Mouse (Mus musculus) CH12.LX (cell line): ENCODE measurements around the gene 1110059E24Rik. TPM values are rescaled to one million over a fixed set of nuclear protein-coding genes. Genes with fewer than 3 reads are reported as not detected.

Source experiments
- DNase-seq: peaks from one replicate; pipeline ENCODE4 v3.0.0-alpha.2; 2013; ENCODE audit errors: extremely low read depth
- H3K27ac ChIP-seq: 2 replicates; pipeline ENCODE4 v1.5.1; 2012; ENCODE audit warnings: low read depth, mild to moderate bottlenecking, control low read depth, moderate library complexity; ENCODE audit not compliant: insufficient read depth
- H3K27me3 ChIP-seq: replicated peaks from 2 replicates; pipeline ENCODE3; 2012; ENCODE audit warnings: inconsistent platforms
- H3K36me3 ChIP-seq, 2 experiments: replicated peaks in 1 of 2; 2 replicates each; pipeline versions ENCODE3 to v1.6.1; 2012; ENCODE audit warnings: inconsistent platforms in 1 of 2, low read length in 1 of 2, mild to moderate bottlenecking in 1 of 2, mixed read lengths in 1 of 2, moderate library complexity in 1 of 2; ENCODE audit not compliant: control insufficient read depth in 1 of 2, insufficient read depth in 1 of 2
- H3K4me1 ChIP-seq, 2 experiments: 2 replicates each; pipeline ENCODE4 v1.6.1; 2012; ENCODE audit warnings: inconsistent platforms in 1 of 2, moderate library complexity in 1 of 2; ENCODE audit not compliant: insufficient read depth in 2 of 2, control insufficient read depth in 1 of 2
- H3K4me2 ChIP-seq: 2 replicates; pipeline ENCODE4 v1.6.1; 2012; ENCODE audit warnings: low read depth, mild to moderate bottlenecking, control low read depth; ENCODE audit not compliant: poor library complexity, insufficient read depth, severe bottlenecking
- H3K4me3 ChIP-seq, 3 experiments: fragments of 150-350 bp in 1 of 3; sonication (generic) in 1 of 3; replicated peaks in 1 of 3; 2 replicates each; pipeline versions ENCODE3 to v1.5.1; 2011 to 2012; ENCODE audit warnings: low read depth in 2 of 3, low read length in 2 of 3, mild to moderate bottlenecking in 2 of 3, moderate library complexity in 2 of 3, control low read depth in 1 of 3, improper control_type of control experiment in 1 of 3, inconsistent platforms in 1 of 3, mixed read lengths in 1 of 3; ENCODE audit not compliant: poor library complexity in 1 of 3
- H3K79me2 ChIP-seq: replicated peaks from 2 replicates; pipeline ENCODE4 v1.6.1; 2012; ENCODE audit warnings: mild to moderate bottlenecking, moderate library complexity; ENCODE audit not compliant: control insufficient read depth, poor library complexity, insufficient read depth, severe bottlenecking; ENCODE audit errors: extremely low read depth
- H3K9ac ChIP-seq: 2 replicates; pipeline ENCODE4 v1.6.1; 2012; ENCODE audit warnings: low read depth, mild to moderate bottlenecking, control low read depth, moderate library complexity; ENCODE audit not compliant: insufficient read depth
- H3K9me3 ChIP-seq: replicated peaks from 2 replicates; pipeline ENCODE3; 2012; ENCODE audit warnings: low read length, inconsistent platforms, mixed read lengths
- BHLHE40 ChIP-seq: IDR thresholded peaks from 2 replicates; pipeline ENCODE4 v1.6.1; 2011; ENCODE audit warnings: mild to moderate bottlenecking, low read depth, low read length, improper control_type of control experiment
- E2F4 ChIP-seq: IDR thresholded peaks from 2 replicates; pipeline ENCODE4 v1.6.1; 2011; ENCODE audit warnings: low read depth, low read length, improper control_type of control experiment; ENCODE audit not compliant: insufficient replicate concordance
- ELF1 ChIP-seq: IDR thresholded peaks from 2 replicates; pipeline ENCODE4 v1.6.1; 2014; ENCODE audit warnings: low read depth, mild to moderate bottlenecking, inconsistent platforms, low read length, improper control_type of control experiment
- HCFC1 ChIP-seq: IDR thresholded peaks from 2 replicates; pipeline ENCODE4 v1.6.1; 2012; ENCODE audit warnings: low read depth, mild to moderate bottlenecking, inconsistent platforms, low read length, improper control_type of control experiment
- IRF4 ChIP-seq: IDR thresholded peaks from 2 replicates; pipeline ENCODE4 v1.6.1; 2014; ENCODE audit warnings: low read depth, mild to moderate bottlenecking, inconsistent platforms, low read length, improper control_type of control experiment
- JUN ChIP-seq: IDR thresholded peaks from 2 replicates; pipeline ENCODE4 v1.6.1; 2011; ENCODE audit warnings: low read depth, mild to moderate bottlenecking, low read length, improper control_type of control experiment, moderate library complexity; ENCODE audit not compliant: insufficient read depth
- NELFE ChIP-seq: IDR thresholded peaks from 2 replicates; pipeline ENCODE4 v1.6.1; 2011; ENCODE audit warnings: low read depth, low read length, improper control_type of control experiment
- RAD21 ChIP-seq: IDR thresholded peaks from 2 replicates; pipeline ENCODE4 v1.6.1; 2011; ENCODE audit warnings: low read depth, mild to moderate bottlenecking, low read length, improper control_type of control experiment, moderate library complexity
- SMC3 ChIP-seq: IDR thresholded peaks from 2 replicates; pipeline ENCODE4 v1.6.1; 2011; ENCODE audit warnings: low read depth, low read length, improper control_type of control experiment
- TBP ChIP-seq: conservative IDR thresholded peaks from 2 replicates; pipeline ENCODE4 v1.6.1; 2011; ENCODE audit warnings: low read depth, low read length, improper control_type of control experiment
- TCF12 ChIP-seq: IDR thresholded peaks from 2 replicates; pipeline ENCODE4 v1.6.1; 2014; ENCODE audit warnings: low read depth, mild to moderate bottlenecking, inconsistent platforms, low read length, improper control_type of control experiment
- USF2 ChIP-seq: conservative IDR thresholded peaks from 2 replicates; pipeline ENCODE4 v1.6.1; 2011; ENCODE audit warnings: low read depth, low read length, improper control_type of control experiment
- dilution Hi-C: fragments of 300-500 bp; cut with MboI; formaldehyde crosslinking; loops from 2 replicates; pipeline ENCODE4 v1.14.3; 2020; ENCODE audit warnings: low sequenced_read_pairs; ENCODE audit not compliant: extremely low pct_unique_long_range_greater_than_20kb, extremely low pct_ligation_motif_present
- in situ Hi-C: fragments of 300-500 bp; cut with MboI; formaldehyde crosslinking; loops from 3 replicates; pipeline ENCODE4 v1.14.3; 2019; ENCODE audit warnings: low sequenced_read_pairs, low pct_ligation_motif_present, low pct_unique_long_range_greater_than_20kb, mixed read lengths
- polyA plus RNA-seq: library from polyadenylated mRNA; unstranded; fragments of >175 nt; gene quantifications from 2 replicates; pipeline ENCODE4 v1.2.1, GENCODE M21; 2012; ENCODE audit warnings: low read depth; ENCODE audit not compliant: insufficient read length
- total RNA-seq, 2 experiments: library from RNA; depleted of rRNA; stranded (reverse); fragments of 300-350 nt in 1 of 2; fragments of >200 nt in 1 of 2; gene quantifications; 2 replicates each; pipeline ENCODE4 v1.2.3; 2012 to 2014

The 1110059E24Rik gene
- total and polyA plus RNA-seq, 3 experiments, result 25.5 to 106 (median 38.8) TPM

GRCm38 (mm10) chr19:21637672-21638071, 15.1 kb downstream of the 1110059E24Rik start:
- dilution Hi-C loops, result no loop called here
- no peaks in the 10 kb centered on the region for H3K9me3 ChIP-seq
- H3K79me2 ChIP-seq, result peaks cover 16% of the 10 kb centered on the region
- H3K9ac ChIP-seq, result no peak overlapping the region
- H3K36me3 ChIP-seq, result peaks cover 3 to 23% of the 10 kb centered on the region in 2 experiments
- no peak overlapping the region for H3K4me3 ChIP-seq
- no peak overlapping the region for H3K4me2 ChIP-seq
- no peak overlapping the region for H3K27ac ChIP-seq
- TF ChIP-seq HCFC1 (no peak), USF2 (no peak)
- in situ Hi-C loops, result no loop called here
- DNase-seq, result no peak
- peaks cover 3 to 30% of the 10 kb centered on the region in 2 experiments; a peak in 3 of 4 replicates for H3K4me1 ChIP-seq
- H3K27me3 ChIP-seq, result no peaks in the 10 kb centered on the region

GRCm38 (mm10) chr19:21636907-21637306, 15.9 kb downstream of the 1110059E24Rik start:
- TF ChIP-seq JUN (no peak), SMC3 (no peak), TCF12 (no peak), BHLHE40 (no peak), E2F4 (no peak), NELFE (no peak), IRF4 (no peak), RAD21 (no peak)
- no peak overlapping the region for H3K4me3 ChIP-seq
- no peak for DNase-seq
- peaks cover 3 to 23% of the 10 kb centered on the region in 2 experiments for H3K36me3 ChIP-seq
- H3K4me2 ChIP-seq, result no peak overlapping the region
- no peaks in the 10 kb centered on the region for H3K9me3 ChIP-seq
- H3K27ac ChIP-seq, result no peak overlapping the region
- H3K4me1 ChIP-seq, result peaks cover 3 to 31% of the 10 kb centered on the region in 2 experiments; a peak in 3 of 4 replicates
- no peak overlapping the region for H3K9ac ChIP-seq
- peaks cover 16% of the 10 kb centered on the region for H3K79me2 ChIP-seq
- in situ Hi-C loops, result no loop called here
- dilution Hi-C loops, result no loop called here
- no peaks in the 10 kb centered on the region for H3K27me3 ChIP-seq

- TF ChIP-seq TBP (no peak), ELF1 (no peak)
- Histone ChIP-seq H3K36me3 (peaks cover 0 to 13% of the 10 kb centered on the region in 2 experiments), H3K27me3 (no peaks in the 10 kb centered on the region), H3K9ac (no peak overlapping the region), H3K79me2 (peaks cover 17% of the 10 kb centered on the region), H3K4me3 (no peak overlapping the region), H3K9me3 (no peaks in the 10 kb centered on the region), H3K4me1 (peaks cover 0 to 44% of the 10 kb centered on the region in 2 experiments; a peak in 2 of 4 replicates), H3K27ac (no peak overlapping the region), H3K4me2 (no peak overlapping the region)
- DNase-seq, result no peak
- dilution Hi-C loops (no loop called here), in situ Hi-C loops (no loop called here)
Measured at GRCm38 (mm10) chr19:21635406-21635805, 17.4 kb downstream of the 1110059E24Rik start.
